Mouse (Mus musculus) embryonic facial prominence, embryonic 14.5 days (tissue): Measurements from ENCODE around the gene Sbds. TPM values are rescaled to one million over a fixed set of nuclear protein-coding genes. Genes with fewer than 3 reads are reported as not detected.

Experiments used
- ATAC-seq: fragments of 200-750 bp; cut with Nextera tagmentation; 2 replicates; pipeline ENCODE4 v1.8.0; 2017; ENCODE audit warnings: low read depth, moderate number of reproducible peaks, moderate TSS enrichment
- DNase-seq: peaks from one replicate; pipeline ENCODE4 v3.0.0-alpha.2; 2015; ENCODE audit warnings: low spot score
- H3K27ac ChIP-seq: fragments of 300-500 bp; sonication (generic); replicated peaks from 2 replicates; pipeline ENCODE4 v1.5.1; 2014; ENCODE audit warnings: low read depth, mild to moderate bottlenecking, low read length, moderate library complexity
- H3K27me3 ChIP-seq: fragments of 300-500 bp; sonication (generic); replicated peaks from 2 replicates; pipeline ENCODE4 v1.6.1; 2014; ENCODE audit warnings: low read length; ENCODE audit not compliant: control insufficient read depth, insufficient read depth
- H3K36me3 ChIP-seq: fragments of 300-500 bp; sonication (generic); 2 replicates; pipeline ENCODE4 v1.6.1; 2014; ENCODE audit warnings: low read length, mixed read lengths; ENCODE audit not compliant: control insufficient read depth, insufficient read depth
- H3K4me1 ChIP-seq: fragments of 300-500 bp; sonication (generic); 2 replicates; pipeline ENCODE4 v1.6.1; 2014; ENCODE audit warnings: antibody characterized with exemption, low read length; ENCODE audit not compliant: control insufficient read depth, insufficient read depth
- H3K4me2 ChIP-seq: fragments of 300-500 bp; sonication (generic); 2 replicates; pipeline ENCODE4 v1.6.1; 2014; ENCODE audit warnings: low read depth, mild to moderate bottlenecking, low read length, moderate library complexity, mixed read lengths
- H3K4me3 ChIP-seq: fragments of 300-500 bp; sonication (generic); 2 replicates; pipeline ENCODE4 v1.5.1; 2014; ENCODE audit warnings: low read depth, mild to moderate bottlenecking, low read length
- H3K9ac ChIP-seq: fragments of 300-500 bp; sonication (generic); 2 replicates; pipeline ENCODE4 v1.6.1; 2014; ENCODE audit warnings: low read depth, mild to moderate bottlenecking, low read length, moderate library complexity, mixed read lengths
- H3K9me3 ChIP-seq: fragments of 300-500 bp; sonication (generic); 2 replicates; pipeline ENCODE4 v1.6.1; 2016; ENCODE audit warnings: low read length; ENCODE audit not compliant: control insufficient read depth
- WGBS: fragments of 180-500 bp; shearing (Covaris S2); extraction: QIAGEN DNeasy Blood & Tissue Kit; methylation state at CpG from one replicate; pipeline ENCODE4 v1.1.7; 2014; 5-methylcytosine and 5-hydroxymethylcytosine counted together
- polyA plus RNA-seq: library from polyadenylated mRNA; unstranded; fragments of >200 nt; fragmentation: Nextera tagmentation; extraction: Ambion mirVana; gene quantifications from 2 replicates; pipeline ENCODE4 v1.2.1, GENCODE M21; 2014

Sbds gene
- polyA plus RNA-seq, 1 experiment from 2014 or later = 54.3 TPM

DNA sequence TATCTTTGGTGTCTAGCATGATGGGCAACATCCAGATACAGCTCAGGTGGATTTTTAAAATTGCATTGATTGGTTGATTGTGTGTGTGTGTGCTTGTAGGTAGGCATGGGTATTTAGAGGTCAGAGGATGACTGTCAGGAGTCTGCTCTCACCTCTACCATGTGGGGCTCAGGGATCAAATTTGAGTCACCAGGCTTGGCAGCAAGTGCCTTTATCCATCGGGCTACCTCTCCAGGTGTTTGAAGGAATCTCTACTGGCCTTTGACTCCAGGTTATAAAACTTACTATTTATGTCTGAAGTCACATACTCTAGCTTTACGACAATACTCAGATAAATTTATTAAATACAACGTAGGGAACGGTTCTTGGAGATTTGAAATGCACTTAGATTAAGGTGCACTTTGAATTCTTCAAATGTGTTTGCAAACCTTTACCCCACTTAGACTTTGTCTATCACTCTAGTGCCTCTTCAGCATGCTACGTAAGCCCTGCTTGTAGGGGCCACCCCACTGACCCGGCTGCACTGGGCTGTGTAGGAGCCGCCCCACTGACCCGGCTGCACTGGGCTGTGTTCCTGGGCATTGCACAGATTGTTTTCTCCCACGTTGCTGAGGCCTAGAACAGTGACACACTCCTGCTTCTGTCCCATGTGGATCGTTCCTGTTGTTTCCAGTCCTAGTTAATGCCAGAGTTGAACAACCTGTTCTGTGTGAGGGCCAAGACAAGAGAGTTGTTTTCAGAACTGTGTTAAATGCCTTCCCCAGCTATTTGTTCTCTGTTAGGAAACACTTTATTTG, 54.9 kb downstream of the Sbds start:
- no peak for ATAC-seq
- Histone ChIP-seq H3K4me2 (no peak overlapping the region), H3K4me3 (no peak overlapping the region), H3K4me1 (no peaks in the 10 kb centered on the region), H3K9me3 (no peaks in the 10 kb centered on the region), H3K36me3 (peaks cover 41% of the 10 kb centered on the region), H3K27ac (no peak overlapping the region), H3K27me3 (no peaks in the 10 kb centered on the region), H3K9ac (no peak overlapping the region; the same call in 1 of the 2 replicates)
- WGBS = 87% methylated on average over 10 of the region's 10 CpGs
- no peak for DNase-seq

DNA sequence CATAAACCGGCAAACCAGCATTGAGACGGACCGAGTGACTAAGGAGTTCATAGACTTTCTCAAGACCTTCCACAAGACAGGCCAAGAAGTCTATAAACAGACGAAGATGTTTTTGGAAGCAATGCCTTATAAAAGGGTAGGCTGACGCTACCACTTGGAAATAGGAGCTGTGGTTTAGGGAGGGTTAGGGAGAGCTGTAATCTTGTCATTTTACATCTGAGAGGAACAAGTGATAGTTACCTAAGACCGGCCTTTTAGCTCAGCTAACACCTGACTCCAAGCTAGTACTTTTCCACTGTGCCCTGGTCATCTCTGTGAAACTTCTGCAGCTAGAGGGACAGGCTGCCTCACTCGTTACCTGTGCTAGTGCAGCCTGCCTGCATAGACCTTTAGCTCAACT, 57.3 kb downstream of the Sbds start:
- H3K36me3 ChIP-seq = peaks cover 49% of the 10 kb centered on the region
- H3K27me3 ChIP-seq = no peaks in the 10 kb centered on the region
- H3K27ac ChIP-seq = no peak overlapping the region
- no peak overlapping the region for H3K9ac ChIP-seq
- H3K4me3 ChIP-seq = no peak overlapping the region
- no peak for DNase-seq
- WGBS = 88% methylated on average over 7 of the region's 7 CpGs
- H3K9me3 ChIP-seq = no peaks in the 10 kb centered on the region
- H3K4me1 ChIP-seq = no peaks in the 10 kb centered on the region
- H3K4me2 ChIP-seq = no peak overlapping the region
- no peak for ATAC-seq

DNA sequence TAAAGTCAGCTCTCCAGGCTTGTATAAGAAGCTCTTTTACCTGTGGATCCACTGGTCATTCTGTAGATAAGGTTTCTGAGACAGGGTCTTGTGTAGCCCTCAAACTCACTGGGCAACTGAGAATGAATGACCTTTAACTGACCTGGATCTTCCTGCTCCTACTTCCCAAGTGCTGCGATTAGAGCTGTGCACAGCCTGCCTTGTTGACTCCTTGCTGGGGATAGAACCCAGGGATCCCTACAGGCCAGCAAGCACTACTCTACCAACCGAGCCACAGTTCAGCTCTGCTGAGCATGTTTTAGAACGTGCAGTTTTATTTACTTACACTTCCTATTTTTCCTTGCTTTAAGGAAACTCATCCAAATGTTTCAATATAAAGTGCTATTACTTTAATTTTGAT, 57.9 kb downstream of the Sbds start:
- Histone ChIP-seq H3K9me3 (no peaks in the 10 kb centered on the region), H3K36me3 (peaks cover 52% of the 10 kb centered on the region), H3K4me2 (no peak overlapping the region), H3K27ac (no peak overlapping the region), H3K4me1 (no peaks in the 10 kb centered on the region), H3K9ac (no peak overlapping the region), H3K4me3 (no peak overlapping the region), H3K27me3 (no peaks in the 10 kb centered on the region)
- DNase-seq = no peak
- ATAC-seq = no peak
- WGBS = 70% methylated on average over 3 of the region's 3 CpGs

DNA sequence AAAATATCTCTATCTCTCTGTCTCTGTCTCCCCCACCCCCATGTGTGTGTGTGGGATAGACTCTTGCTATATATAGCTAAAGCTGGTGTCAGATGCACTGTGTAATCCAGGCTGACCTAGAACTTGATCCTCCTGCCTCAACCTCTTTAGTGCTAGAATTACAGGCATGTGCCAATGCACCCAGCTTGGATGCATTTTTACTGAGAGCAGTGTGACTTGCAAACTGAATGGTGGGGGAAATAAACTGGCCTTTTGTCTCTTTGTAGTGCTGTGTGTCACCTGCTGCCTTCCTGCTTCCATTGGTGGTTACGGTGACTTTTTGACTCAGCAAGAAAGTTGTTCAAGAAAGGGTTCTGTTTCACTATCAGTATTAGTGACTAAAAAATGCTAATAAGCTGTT, 59.0 kb downstream of the Sbds start:
- 93% methylated on average over 1 of the region's 1 CpGs for WGBS
- Histone ChIP-seq H3K4me1 (no peaks in the 10 kb centered on the region), H3K27me3 (no peaks in the 10 kb centered on the region), H3K4me2 (no peak overlapping the region), H3K9ac (no peak overlapping the region), H3K36me3 (peaks cover 56% of the 10 kb centered on the region), H3K9me3 (no peaks in the 10 kb centered on the region), H3K4me3 (no peak overlapping the region), H3K27ac (no peak overlapping the region)
- peak; percentile 50; the same call in 1 of the 2 replicates for ATAC-seq
- DNase-seq = peak; percentile 56

Other genes with a start within 250 kb of the Sbds start
- 32.1 and 35.7 TPM in 2 replicates for gene Asl, start 226.3 kb downstream of the Sbds start, polyA plus RNA-seq
- 24.9 and 25.6 TPM in 2 replicates for gene Crcp, start 226.2 kb downstream of the Sbds start, polyA plus RNA-seq
- 94.0 and 102 TPM in 2 replicates for gene Tpst1, start 182.2 kb downstream of the Sbds start, polyA plus RNA-seq
- 5.8 and 6.5 TPM in 2 replicates for gene Kctd7, start 110.7 kb downstream of the Sbds start, polyA plus RNA-seq
- gene Rabgef1, start 83.7 kb downstream of the Sbds start, polyA plus RNA-seq = 22.5 and 24.4 TPM in 2 replicates
- 40.6 and 44.7 TPM in 2 replicates for gene Tmem248, start 38.4 kb downstream of the Sbds start, polyA plus RNA-seq
- 22.3 and 23.9 TPM in 2 replicates for gene Tyw1, start 89 bp upstream of the Sbds start, polyA plus RNA-seq
- gene Caln1, start 113.9 kb upstream of the Sbds start, polyA plus RNA-seq = 1.3 and 2.2 TPM in 2 replicates
- not detected in 2 replicates for gene A330070K13Rik, start 129.1 kb upstream of the Sbds start, polyA plus RNA-seq